Mouse (Mus musculus): ENCODE results near the gene Vps35l. TPM values are rescaled to one million over a fixed set of nuclear protein-coding genes. Genes with fewer than 3 reads are reported as not detected.

The Vps35l gene
- total RNA-seq, 1 experiment from 2014 or later: 55.7 TPM

DNA sequence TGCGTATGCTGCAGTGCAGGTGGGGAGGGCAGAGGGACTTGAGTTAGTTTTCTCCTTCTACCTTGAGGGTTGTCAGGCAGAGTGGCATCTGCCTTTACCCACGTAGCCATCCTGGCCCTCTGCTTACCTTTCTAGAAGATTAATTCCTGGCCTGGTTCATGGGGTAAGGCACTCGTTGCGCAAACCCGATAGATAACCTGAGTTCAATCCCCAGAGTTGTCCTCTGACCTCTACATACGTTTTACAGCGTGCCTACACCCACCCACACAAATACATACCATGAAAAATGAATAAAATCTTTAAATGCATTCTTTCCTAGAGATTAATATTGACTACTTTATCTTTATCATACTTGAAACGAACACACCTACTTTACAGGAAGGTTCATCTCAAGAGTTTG lies 63.4 kb downstream of the Vps35l start:
- ATAC-seq (ENCODE audit: extremely low read depth, insufficient number of reproducible peaks, low FRiP score, poor library complexity, severe bottlenecking): no peak

DNA sequence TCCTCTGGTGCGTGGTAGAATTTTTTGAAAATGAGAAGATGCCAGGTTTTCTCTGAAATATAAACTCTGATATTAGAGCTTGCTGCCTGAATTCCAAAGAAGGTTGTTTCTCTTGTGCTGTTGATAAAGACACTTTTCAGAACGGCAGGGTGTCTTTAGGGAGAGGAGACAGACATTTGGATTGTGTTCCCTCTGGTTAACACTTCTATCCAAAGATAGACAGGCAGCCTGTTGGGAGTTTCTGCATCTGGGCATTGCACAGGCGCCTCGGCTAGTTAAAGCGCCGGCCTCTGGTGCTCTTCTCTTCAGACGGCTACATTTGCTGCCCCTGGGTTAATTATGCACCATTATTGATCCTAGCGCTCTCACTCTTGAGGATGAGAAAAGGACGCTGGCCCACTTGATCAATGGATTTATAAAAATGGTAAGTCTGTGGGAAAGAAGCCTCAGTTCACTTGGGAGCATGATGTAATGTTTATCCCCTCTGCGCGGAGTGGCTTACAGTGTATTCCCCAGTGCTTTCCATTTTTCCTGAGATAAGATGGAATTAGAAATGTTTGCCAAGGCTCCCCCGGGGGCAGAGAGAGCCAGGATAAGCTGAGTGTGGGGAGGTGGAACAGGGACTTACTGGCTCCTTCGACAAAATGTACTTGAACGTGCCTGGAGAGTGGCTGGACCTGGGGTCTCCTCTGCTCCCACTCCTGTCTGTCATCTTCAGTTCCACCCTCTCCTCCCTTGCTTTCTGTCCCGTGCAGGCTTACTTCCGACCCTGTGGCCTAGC lies 66.8 kb downstream of the Vps35l start:
- ATAC-seq (ENCODE audit: extremely low read depth, insufficient number of reproducible peaks, low FRiP score, poor library complexity, severe bottlenecking): no peak

DNA sequence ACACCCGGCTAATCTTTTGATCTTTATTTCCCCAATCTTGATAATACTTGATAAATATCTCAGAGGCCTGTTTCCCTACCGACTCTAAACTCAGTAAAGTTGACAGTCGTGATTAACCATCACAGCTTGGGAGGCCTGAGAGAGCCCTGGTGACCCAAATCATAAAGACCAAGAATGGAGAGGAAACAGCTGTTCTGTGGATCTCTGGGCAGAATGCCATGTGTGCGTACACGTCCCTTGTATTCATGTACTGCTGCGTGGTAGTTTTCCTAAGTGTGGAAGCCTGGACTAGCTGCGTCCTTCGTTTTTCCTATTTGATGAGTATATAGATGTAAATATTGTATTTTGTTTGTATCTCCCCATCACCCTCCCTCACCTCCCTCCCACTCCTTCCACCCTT lies 67.9 kb downstream of the Vps35l start:
- ATAC-seq (ENCODE audit: extremely low read depth, insufficient number of reproducible peaks, low FRiP score, poor library complexity, severe bottlenecking): no peak

DNA sequence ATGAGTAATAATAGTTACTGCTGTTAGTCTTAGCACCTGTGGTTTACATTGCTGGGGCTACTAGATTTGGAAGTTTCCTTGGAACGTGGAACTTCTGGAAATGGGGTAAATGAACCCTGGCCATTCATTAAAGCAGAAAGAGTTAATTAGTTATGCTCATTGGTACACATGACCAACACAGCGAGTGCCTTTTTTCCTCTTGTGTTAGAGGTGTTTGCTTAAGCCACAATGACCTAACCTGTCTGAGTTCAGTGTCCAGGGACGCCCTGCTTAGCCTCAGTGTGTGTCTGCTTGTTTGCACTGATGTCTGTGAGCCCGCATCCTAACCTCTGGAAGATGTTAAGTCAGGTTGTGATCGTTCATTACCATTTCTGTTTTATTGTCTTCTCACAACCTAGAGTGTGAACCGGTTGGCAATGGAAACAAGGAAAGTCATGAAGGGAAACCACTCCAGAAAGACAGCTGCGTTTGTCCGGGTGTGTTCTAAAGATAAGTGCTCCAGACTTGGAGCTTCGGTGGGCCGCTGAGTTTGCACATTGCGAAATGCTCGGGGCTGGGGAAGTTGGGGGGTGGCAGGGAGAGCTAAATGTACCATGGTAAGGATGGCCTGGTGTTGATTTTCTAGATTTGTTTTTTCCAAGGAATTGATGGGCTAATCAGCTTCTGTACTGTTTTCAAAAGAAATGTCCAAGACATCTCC lies 71.5 kb downstream of the Vps35l start:
- ATAC-seq (ENCODE audit: extremely low read depth, insufficient number of reproducible peaks, low FRiP score, poor library complexity, severe bottlenecking): no peak

DNA sequence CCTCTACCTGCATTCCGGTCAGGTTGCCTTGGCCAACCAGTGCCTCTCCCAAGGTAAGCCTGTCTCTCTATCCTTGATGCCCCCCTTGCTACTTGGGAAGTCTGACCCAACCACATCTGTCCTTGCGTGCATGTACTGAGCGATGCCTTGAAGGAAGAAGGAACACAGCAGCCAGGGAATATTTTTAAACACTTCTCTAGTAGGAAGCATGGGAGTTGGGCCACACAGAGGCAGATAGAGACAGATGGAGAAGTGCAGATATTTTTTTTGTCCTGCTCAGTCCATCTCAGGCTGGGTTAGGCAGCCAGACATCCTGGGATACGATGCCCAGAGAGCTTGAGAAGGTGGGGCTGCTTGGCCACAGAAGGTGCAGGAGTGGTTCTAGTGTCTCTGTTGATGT lies 73.6 kb downstream of the Vps35l start:
- ATAC-seq (ENCODE audit: extremely low read depth, insufficient number of reproducible peaks, low FRiP score, poor library complexity, severe bottlenecking): no peak

DNA sequence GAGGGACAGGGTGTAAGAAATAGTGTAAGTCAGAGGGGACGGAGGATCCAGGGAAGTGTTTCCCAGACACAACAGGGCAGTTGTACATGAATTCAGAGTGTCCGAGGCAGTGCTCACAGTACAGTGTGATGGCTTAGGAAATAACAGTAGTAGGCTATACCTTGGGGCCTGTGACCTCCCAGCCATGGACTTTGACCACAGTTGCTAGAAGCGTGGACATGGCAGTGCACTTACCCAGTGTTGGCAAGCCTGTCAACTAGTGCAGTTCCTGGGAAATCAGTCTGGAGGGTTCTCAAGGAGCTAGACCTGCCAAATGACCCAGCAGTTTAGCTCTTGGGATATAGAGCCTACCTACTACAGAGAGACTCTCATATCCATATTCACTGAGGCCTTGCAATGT lies 76.2 kb downstream of the Vps35l start:
- ATAC-seq (ENCODE audit: extremely low read depth, insufficient number of reproducible peaks, low FRiP score, poor library complexity, severe bottlenecking): no peak

DNA sequence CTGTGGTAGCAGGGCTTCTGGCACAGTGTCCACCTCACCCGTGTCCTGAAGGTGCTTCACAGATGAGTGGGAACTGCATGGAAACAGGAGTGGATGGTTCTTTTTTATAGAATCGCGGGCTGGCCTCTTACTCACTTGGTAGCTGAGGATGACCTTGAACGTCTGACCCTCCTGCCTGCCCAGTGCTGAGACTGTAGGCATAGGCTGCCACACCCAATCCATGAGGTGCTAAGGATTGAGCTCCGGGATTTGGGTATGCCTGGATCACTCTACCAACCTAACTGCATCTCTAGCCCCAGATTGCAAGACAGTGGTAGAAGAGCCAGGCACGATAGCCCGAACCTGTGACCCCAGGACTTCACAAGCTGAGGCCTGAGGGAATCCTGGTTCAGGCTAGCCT lies 77.7 kb downstream of the Vps35l start:
- no peak for ATAC-seq (ENCODE audit: extremely low read depth, insufficient number of reproducible peaks, low FRiP score, poor library complexity, severe bottlenecking)

DNA sequence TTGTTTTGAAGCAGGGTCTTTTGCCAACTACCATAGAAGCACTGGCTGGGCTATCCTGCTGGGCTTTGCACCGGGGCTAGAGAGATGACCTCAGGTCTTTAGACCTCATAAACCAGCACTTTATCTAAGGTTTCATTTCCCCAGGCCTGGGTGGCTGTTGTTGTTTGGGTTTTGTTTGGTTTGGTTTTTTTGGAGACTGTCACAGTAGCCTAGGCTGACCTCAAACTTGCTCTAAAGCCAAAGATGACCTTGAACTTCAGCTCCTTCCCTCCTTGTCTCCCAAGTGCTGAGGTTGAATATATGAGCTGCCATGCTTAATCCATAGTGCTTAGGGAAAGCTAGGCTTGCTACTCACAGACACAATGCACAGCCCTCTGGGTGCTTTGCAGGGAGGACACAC lies 79.6 kb downstream of the Vps35l start:
- no peak for ATAC-seq (ENCODE audit: extremely low read depth, insufficient number of reproducible peaks, low FRiP score, poor library complexity, severe bottlenecking)

DNA sequence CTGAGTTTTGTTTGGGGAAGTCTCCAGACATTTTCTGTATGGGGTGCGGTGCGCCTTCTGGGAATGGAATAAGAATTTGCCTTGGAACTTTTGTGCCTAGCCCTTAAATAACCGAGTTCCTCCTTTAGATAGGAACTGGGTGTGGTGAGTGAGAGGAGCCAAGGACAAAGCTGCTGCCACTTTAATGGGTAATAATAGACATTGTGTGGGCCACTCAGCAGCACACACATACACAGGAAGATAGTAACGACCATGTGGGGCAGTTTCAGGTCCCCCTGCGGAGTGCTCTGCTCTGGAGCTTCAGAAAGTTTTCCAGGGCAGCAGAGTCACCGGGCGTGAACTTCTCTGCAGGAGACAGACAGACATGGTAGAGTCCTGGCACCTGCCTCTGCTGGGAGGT lies 81.3 kb downstream of the Vps35l start:
- ATAC-seq (ENCODE audit: extremely low read depth, insufficient number of reproducible peaks, low FRiP score, poor library complexity, severe bottlenecking): no peak

DNA sequence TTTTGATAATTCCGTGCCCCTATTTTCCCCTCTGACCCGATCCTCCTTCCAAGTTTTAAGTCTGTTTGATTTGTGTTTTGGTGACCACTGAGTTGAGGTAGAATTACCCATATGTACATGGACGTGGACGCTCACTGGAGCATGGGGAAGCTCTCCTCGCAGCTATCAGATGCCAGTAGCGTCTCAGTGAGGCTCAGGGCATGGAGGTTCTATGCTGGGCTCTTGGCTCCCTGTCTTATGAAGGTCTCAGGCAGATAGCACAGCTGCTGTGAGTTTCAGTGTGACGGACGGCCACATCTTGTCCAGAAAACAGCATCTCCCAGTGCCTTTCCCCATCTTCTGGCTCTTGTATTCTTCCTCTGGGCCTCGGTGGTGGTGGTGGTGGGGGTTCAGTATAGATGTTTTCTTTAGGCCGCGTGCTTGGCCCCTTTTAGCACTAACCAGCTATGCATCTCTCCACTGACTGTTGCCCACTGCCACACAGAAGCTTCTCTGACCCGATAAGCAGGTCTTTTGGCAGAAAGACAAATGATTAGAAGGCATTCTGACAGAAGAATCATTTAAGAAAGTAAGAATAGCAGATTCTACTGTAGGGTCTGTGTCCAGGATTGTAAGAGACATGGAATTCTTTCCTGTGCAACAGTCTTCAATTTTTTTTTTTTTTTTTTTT lies 82.0 kb downstream of the Vps35l start:
- no peak for ATAC-seq (ENCODE audit: extremely low read depth, insufficient number of reproducible peaks, low FRiP score, poor library complexity, severe bottlenecking)

DNA sequence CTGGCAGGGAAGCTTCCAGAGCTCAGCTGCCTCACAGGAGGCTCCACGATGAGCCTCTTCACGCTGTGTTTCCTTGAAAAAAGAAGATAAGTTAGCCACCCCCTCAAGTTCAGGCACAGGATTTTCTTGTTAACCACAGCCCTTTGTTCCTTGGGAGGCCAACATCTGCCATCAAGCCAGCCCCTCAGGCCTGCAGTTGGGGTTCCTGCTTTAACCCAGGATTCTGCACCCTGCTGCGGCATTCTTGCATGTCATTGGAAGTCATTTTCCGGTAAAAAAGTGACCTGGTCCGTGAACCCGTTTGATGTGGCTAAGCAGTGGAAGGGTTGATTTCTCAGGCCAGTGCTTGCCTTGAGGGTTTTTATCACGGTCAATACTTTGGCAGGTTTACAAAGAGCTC lies 84.4 kb downstream of the Vps35l start:
- ATAC-seq (ENCODE audit: extremely low read depth, insufficient number of reproducible peaks, low FRiP score, poor library complexity, severe bottlenecking): no peak

DNA sequence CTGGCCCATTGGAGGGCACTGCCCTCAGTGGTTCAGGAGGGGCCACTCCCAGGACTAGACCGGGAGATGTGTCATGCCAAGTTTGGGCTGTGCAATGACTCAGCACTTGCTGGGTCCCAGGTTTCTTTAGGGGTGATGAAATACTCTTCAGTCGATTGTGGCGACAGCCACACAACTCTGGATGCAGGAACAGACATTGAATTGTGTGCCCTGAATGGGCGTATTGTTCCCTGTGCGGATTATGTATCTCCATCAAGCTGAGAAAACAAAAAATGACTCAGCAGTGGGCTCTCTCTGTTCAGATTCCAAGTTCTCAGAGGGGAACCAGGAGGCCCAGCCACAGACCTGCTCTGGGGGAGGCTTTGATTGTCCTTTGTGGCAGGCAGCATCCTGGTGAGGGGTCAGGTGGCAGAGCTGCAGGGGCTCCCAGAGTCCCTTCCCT lies 88.0 kb downstream of the Vps35l start:
- ATAC-seq (ENCODE audit: extremely low read depth, insufficient number of reproducible peaks, low FRiP score, poor library complexity, severe bottlenecking): no peak

DNA sequence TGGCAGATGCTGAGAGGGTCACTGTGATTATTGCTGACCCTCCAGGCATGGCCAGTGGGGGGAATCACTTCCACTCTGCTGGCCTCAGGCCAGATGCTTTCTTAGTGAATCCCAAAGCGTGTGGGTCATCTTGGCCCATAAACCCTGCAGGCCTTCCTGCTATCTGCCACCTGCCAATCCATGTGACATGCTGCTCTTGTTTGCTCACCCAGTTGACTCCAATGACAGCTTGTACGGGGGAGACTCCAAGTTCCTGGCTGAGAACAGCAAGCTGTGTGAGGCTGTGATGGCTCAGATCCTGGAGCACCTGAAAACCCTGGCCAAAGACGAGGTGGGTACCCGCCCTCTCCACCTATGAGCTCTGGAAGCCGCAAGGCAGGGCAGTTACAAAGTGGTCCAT lies 97.9 kb downstream of the Vps35l start:
- ATAC-seq (ENCODE audit: extremely low read depth, insufficient number of reproducible peaks, low FRiP score, poor library complexity, severe bottlenecking): no peak

DNA sequence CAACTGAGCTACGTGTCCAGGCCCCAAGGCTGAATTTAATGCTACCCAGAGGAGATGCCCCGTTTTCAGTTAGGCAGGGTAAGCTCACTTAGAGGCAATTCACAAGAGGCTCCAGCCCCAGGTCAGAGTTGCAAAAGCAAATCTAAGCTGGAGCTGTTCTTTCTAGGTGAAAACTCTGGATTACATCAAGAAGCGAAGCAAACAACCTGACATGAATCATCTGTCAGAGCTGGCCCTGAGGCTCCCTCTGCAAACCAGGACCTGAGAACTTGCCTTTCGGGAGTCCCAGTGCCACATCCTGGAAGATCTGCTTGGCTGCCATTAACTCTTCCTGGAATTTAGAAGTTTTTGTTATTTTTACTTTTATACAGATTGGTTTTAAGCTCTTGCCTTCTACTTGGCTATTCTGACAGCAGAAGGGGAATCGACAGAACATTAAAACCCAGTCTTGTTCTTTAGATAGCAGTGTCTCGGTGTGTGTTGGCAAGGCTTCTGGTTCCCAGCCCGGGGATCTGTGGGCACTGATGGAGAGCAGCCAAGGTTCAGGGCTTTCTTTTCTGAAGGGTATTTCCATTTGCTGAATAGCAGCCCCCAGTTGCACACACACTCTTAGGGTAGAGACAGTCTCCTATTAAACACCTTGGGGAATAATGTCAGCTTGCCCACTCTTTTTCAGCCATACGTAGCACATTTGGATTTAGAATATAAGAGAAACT lies 101.2 kb downstream of the Vps35l start:
- ATAC-seq (ENCODE audit: extremely low read depth, insufficient number of reproducible peaks, low FRiP score, poor library complexity, severe bottlenecking): no peak

DNA sequence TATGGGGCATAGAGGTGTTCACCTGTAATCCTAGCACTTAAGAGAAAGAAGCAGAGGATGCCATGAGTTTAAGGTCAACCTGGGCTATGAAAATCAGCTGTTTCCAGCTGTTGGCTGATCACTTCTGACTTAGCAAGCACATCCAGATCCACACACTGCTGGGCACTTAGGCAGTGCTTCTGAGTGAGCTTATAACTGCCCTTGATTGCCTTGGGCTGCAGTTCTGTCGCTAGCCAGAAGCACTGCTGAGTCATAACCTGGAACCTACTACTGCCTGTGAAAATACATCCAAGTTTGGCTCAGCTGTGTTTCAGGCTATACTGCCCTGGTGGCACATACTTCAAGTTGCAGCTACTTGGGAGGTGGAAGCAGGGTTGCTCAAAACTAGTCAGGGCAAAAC lies 101.8 kb downstream of the Vps35l start:
- ATAC-seq (ENCODE audit: extremely low read depth, insufficient number of reproducible peaks, low FRiP score, poor library complexity, severe bottlenecking): no peak

DNA sequence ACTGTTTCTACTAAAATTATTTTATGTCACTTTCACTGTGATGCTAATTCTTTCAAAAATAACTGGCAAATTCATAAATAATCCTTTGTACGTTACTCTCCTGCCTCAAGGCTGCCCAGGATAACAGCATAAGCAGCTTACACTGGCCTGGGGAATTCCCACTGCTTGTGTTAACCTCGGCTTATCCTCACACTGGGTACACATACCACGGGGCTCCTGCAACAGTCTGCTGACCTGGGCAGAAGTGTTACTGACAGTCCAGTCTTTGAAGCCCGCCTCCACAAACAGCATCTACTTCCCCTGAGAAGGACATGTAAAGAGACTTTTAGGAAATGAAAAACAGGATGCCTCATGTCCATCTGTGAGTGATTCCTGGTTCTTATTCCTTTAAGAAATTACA lies 102.9 kb downstream of the Vps35l start:
- ATAC-seq (ENCODE audit: extremely low read depth, insufficient number of reproducible peaks, low FRiP score, poor library complexity, severe bottlenecking): no peak

DNA sequence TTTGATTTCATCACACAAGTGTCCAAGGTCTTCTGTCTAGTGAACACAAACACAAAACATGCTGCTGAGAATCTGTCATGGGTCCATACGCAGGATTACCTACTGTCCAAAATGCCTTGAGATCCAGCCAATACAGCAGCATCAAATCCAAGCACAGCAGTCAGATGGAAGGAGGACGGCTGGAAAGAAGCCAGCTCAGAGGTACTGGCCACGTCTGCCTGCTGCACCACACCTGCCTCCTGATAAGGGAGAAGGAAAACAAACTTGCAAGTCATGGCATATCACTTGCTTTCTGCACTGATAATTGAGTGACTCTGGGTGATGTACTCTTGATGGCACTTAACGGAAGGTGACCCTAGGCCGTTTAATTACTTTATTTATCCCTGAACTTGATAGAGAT lies 105.1 kb downstream of the Vps35l start:
- no peak for ATAC-seq (ENCODE audit: extremely low read depth, insufficient number of reproducible peaks, low FRiP score, poor library complexity, severe bottlenecking)

DNA sequence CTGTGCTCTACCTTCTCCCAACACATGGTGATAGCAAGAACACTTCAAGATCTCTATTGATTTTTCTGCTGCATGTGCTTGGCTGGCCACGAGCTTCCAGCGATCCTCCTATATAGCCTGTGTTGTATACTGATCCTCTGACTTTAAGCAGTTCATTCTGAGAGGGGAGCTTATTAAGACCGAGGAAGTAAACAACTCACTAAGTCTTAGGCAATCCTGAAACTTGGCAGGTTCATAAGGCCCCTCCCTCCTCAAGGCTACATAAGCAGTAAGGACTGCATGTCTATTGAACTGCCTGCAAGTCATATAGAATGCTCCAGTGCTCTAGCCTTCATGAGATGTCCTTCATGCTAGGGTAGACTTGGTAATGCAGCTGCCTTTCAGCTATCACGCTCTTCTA lies 106.3 kb downstream of the Vps35l start:
- ATAC-seq (ENCODE audit: extremely low read depth, insufficient number of reproducible peaks, low FRiP score, poor library complexity, severe bottlenecking): no peak

DNA sequence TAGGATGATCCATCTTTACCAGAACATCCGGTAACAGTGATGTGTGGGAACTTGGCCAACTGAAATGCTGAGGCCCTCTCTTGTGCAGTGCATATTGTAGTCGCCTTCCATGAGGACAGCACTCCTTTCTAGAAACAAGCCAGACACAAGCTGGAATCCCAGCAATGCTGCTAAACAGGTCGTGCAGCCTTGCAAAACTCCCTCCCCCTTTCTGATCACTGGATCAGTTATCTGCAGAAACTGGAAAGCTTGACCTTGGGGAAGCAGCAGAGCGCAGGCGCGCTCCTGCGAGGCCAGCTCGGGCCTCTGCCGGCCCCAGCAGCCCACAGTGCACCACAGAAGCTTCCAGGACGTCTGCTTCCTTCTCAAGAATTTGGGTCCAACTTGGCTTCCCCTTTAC lies 108.8 kb downstream of the Vps35l start:
- ATAC-seq (ENCODE audit: extremely low read depth, insufficient number of reproducible peaks, low FRiP score, poor library complexity, severe bottlenecking): no peak

All from neutrophil, adult 5-6 weeks (primary cell).